Mouse (Mus musculus) intestine, embryonic 14.5 days (tissue): ENCODE data around the gene Kdelc2. TPM values are rescaled to one million over a fixed set of nuclear protein-coding genes. Genes with fewer than 3 reads are reported as not detected.
A peak's percentile ranks its signal among the peaks of the same experiment; 100 is the strongest.

Experiments
- ATAC-seq: fragments of 200-750 bp; cut with Nextera tagmentation; replicated peaks from 2 replicates; pipeline ENCODE4 v1.8.0; 2017; ENCODE audit warnings: low read depth, moderate number of reproducible peaks, moderate TSS enrichment, moderate library complexity; ENCODE audit not compliant: low FRiP score, low TSS enrichment
- DNase-seq: peaks from one replicate; pipeline ENCODE4 v3.0.0-alpha.2; 2018; ENCODE audit warnings: low spot score
- H3K27ac ChIP-seq: fragments of 300-500 bp; sonication (generic); 2 replicates; pipeline ENCODE4 v1.5.1; 2014; ENCODE audit warnings: low read depth, mild to moderate bottlenecking, control low read depth
- H3K27me3 ChIP-seq: fragments of 300-500 bp; sonication (generic); replicated peaks from 2 replicates; pipeline ENCODE4 v1.6.1; 2014; ENCODE audit warnings: low read length, control low read depth; ENCODE audit not compliant: control insufficient read depth, insufficient read depth
- H3K36me3 ChIP-seq: fragments of 300-500 bp; sonication (generic); 2 replicates; pipeline ENCODE4 v1.6.1; 2014; ENCODE audit warnings: low read length, control low read depth; ENCODE audit not compliant: control insufficient read depth, insufficient read depth
- H3K4me1 ChIP-seq: fragments of 300-500 bp; sonication (generic); replicated peaks from 2 replicates; pipeline ENCODE4 v1.6.1; 2014; ENCODE audit warnings: low read length, control low read depth, mixed read lengths; ENCODE audit not compliant: control insufficient read depth, insufficient read depth
- H3K4me2 ChIP-seq: fragments of 300-500 bp; sonication (generic); 2 replicates; pipeline ENCODE4 v1.6.1; 2014; ENCODE audit warnings: low read length
- H3K4me3 ChIP-seq: fragments of 300-500 bp; sonication (generic); 2 replicates; pipeline ENCODE4 v1.5.1; 2014; ENCODE audit warnings: low read depth, low read length, control low read depth, mixed read lengths
- H3K9ac ChIP-seq: fragments of 300-500 bp; sonication (generic); 2 replicates; pipeline ENCODE4 v1.6.1; 2014; ENCODE audit warnings: mild to moderate bottlenecking, low read length
- H3K9me3 ChIP-seq: fragments of 300-500 bp; sonication (generic); 2 replicates; pipeline ENCODE4 v1.6.1; 2016; ENCODE audit warnings: low read length, control low read depth; ENCODE audit not compliant: control insufficient read depth
- WGBS: fragments of 180-500 bp; shearing (Covaris S2); extraction: QIAGEN DNeasy Blood & Tissue Kit; methylation state at CpG from one replicate; pipeline ENCODE4 v1.1.7; 2014; 5-methylcytosine and 5-hydroxymethylcytosine counted together
- polyA plus RNA-seq: library from polyadenylated mRNA; unstranded; fragments of >200 nt; fragmentation: Nextera tagmentation; extraction: Ambion mirVana; gene quantifications from 2 replicates; pipeline ENCODE4 v1.2.1, GENCODE M21; 2014

The Kdelc2 gene
- polyA plus RNA-seq, 1 experiment from 2014 or later = 27.3 TPM

DNA sequence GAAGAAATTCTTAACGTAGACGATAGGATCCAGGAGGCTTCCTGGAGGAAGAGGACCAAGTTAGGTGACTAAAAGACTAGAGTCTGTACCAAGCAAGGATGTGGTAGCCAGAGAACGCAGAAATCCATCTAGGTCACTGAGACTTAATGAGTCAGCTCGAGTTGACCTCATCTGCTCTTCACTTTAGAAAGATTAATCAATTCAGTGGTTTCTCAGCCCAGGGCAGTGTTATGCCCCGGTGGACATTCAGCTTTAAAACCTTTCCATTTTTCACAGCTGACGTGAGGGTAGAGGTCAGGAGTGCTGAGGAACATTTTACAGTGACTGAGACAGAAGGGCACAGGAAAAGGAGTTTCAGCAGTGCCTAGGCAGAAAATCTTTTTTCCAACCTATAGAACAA is 37.4 kb upstream of the Kdelc2 start:
- no peak for DNase-seq
- WGBS = 49% methylated on average over 6 of the region's 6 CpGs
- Histone ChIP-seq H3K4me2 (no peak overlapping the region), H3K9ac (no peak overlapping the region), H3K27me3 (no peaks in the 10 kb centered on the region), H3K9me3 (peaks cover 8% of the 10 kb centered on the region; the same call in 1 of the 2 replicates), H3K4me3 (no peak overlapping the region), H3K36me3 (no peaks in the 10 kb centered on the region), H3K4me1 (no peaks in the 10 kb centered on the region), H3K27ac (no peak overlapping the region)
- no peak for ATAC-seq

DNA sequence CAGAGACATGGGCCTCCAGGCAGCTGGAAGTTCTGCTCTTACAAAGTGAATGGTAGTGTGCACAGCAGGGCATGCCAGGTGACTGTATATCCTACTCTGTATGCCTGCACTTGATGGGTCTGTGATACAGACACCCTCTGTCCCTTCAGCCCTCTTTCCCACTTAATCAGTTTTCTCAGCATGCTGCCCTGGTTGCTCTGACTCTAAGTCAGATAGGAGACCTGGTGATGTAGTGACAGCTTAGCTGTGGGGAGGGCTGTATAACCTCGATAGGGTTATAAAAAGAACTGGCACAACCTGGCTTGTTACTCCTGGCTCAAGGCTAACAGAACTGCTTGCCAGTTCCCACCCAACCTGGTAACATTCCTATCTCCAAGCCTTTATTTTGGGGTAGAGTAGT is 34.6 kb upstream of the Kdelc2 start:
- WGBS = 68% methylated on average over 1 of the region's 1 CpGs
- Histone ChIP-seq H3K9me3 (peaks cover 8% of the 10 kb centered on the region; the same call in 1 of the 2 replicates), H3K4me1 (no peaks in the 10 kb centered on the region), H3K9ac (no peak overlapping the region), H3K27me3 (no peaks in the 10 kb centered on the region), H3K36me3 (no peaks in the 10 kb centered on the region), H3K4me2 (no peak overlapping the region), H3K27ac (no peak overlapping the region), H3K4me3 (no peak overlapping the region)
- DNase-seq (peak; percentile 31), ATAC-seq (no peak)

DNA sequence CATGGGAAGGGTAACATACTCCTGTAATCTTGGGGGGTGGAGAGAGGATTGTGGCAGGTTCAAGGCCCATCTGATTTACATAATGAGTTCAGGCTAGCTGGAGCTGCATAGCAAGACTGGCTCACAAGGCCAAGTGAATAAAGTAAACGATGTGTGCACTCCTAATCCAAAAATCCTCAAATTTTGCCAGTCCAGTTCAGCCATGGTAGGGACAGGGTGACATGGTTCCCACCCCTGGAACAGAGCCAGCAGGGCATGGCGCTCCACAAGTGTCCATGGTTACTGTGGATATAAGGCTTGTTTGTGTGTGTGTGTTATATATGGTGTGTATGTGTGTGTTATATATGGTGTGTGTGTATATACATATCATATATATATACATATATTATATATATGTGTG is 33.5 kb upstream of the Kdelc2 start:
- no peak for ATAC-seq

DNA sequence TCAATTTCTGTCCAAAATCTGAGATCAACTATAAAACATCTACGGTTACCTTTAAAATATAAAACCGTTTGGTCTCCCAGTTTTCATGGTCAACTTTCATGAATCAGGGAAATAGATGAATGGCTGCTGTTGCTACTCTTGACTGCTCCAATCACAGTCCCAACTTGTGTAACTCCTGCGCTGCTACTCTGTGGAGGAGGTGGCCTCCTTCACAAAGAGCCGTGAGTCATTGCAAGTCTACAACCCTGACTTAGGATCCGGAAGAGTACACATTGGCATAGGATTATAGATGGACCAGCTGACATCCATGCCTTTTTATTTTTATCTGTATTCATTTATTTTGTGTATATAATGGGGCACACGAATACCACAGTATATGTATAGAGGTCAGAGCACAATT is 31.9 kb upstream of the Kdelc2 start:
- Histone ChIP-seq H3K4me2 (no peak overlapping the region), H3K4me3 (no peak overlapping the region), H3K27ac (no peak overlapping the region), H3K9ac (no peak overlapping the region), H3K36me3 (no peaks in the 10 kb centered on the region), H3K9me3 (peaks cover 8% of the 10 kb centered on the region; the same call in 1 of the 2 replicates), H3K27me3 (no peaks in the 10 kb centered on the region), H3K4me1 (no peaks in the 10 kb centered on the region; the same call in 1 of the 2 replicates)
- DNase-seq = no peak
- no peak for ATAC-seq
- WGBS = 86% methylated on average over 6 of the region's 6 CpGs

More for the DNA sequence above, 33.5 kb upstream of the Kdelc2 start:
- Histone ChIP-seq H3K9ac (no peak overlapping the region), H3K4me1 (no peaks in the 10 kb centered on the region), H3K27ac (no peak overlapping the region), H3K4me2 (no peak overlapping the region), H3K9me3 (peaks cover 8% of the 10 kb centered on the region; the same call in 1 of the 2 replicates), H3K27me3 (no peaks in the 10 kb centered on the region), H3K4me3 (no peak overlapping the region), H3K36me3 (no peaks in the 10 kb centered on the region)
- DNase-seq = no peak
- 86% methylated on average over 2 of the region's 2 CpGs for WGBS

DNA sequence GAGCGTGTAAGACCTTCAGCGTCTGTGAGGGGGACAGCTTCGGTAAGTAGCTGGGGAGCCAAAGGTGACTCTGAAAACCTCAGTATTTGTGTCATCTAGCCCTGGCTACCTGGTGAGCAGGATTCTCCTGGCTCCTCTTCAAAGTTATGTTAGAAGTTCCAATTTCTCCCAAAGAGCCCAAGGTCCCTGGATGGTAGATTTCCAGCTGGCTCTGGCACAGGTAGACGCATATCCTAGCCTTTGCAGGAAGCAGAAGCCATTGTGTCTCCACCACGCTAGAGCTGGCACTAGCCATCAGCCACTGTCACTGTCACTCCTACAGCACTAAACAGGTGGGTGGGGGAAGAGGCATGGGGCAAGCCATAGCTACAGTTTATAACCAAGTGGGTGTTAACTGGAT is 30.7 kb upstream of the Kdelc2 start:
- no peak for DNase-seq
- 89% methylated on average over 5 of the region's 5 CpGs for WGBS
- no peak overlapping the region for H3K9ac ChIP-seq

DNA sequence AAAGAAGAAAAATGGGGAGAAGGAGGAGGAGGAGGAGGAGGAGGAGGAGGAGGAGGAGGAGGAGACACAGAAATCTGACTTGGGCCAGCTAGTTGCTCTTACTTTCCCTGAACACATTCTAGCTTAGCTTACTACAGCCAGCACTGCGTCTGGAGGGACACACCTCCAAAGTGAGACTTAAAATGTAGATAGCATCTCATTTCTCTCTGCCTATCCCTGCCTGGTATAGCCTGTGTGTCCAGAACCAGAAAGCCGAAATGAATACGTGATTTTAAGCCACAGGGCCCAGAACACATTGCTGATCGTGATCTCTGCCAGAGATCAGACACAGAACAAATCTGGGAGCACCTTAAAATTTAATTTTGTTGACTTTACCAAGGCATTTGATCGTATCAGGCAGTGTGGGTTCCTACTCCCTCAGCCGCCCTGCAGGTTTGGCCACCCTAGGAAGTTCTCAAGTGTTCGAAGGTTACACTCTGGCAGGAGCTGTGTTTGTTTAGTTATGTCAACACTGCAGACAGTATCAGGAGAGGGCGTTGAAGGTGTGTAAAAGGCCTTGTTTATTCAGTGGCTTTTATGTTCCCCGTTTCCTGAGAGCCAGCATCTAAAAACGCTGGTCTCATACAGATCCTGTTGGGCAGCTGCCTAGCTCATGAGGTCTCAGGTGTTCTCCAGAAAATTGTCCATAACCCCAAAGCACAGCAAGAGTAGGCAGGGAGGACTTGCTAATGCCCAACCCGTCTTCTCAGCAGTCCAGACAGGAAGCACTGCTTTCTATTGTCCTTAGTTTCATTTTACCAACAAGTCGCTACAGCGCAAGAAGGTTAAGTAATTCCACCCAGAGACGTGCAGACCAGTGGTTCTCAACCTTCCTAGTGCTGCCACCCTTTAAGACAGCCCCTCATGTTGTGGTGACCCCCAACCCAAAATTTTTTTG is 27.3 kb upstream of the Kdelc2 start:
- WGBS = 35% methylated on average over 14 of the region's 14 CpGs
- Histone ChIP-seq H3K27ac (peak overlapping the region; percentile 62), H3K4me1 (no peaks in the 10 kb centered on the region; the same call in 1 of the 2 replicates), H3K27me3 (no peaks in the 10 kb centered on the region), H3K9me3 (no peaks in the 10 kb centered on the region), H3K36me3 (no peaks in the 10 kb centered on the region), H3K4me2 (0 out of 2 replicates have a peak overlapping the region, but pooled peaks have one; percentile 3), H3K4me3 (no peak overlapping the region), H3K9ac (no peak overlapping the region)
- peak; percentile 96 for ATAC-seq
- peak; percentile 71 for DNase-seq

More for the DNA sequence above, 30.7 kb upstream of the Kdelc2 start:
- Histone ChIP-seq H3K27ac (no peak overlapping the region), H3K9me3 (peaks cover 8% of the 10 kb centered on the region; the same call in 1 of the 2 replicates), H3K4me3 (no peak overlapping the region), H3K36me3 (no peaks in the 10 kb centered on the region), H3K4me2 (no peak overlapping the region), H3K4me1 (no peaks in the 10 kb centered on the region; the same call in 1 of the 2 replicates), H3K27me3 (no peaks in the 10 kb centered on the region)
- ATAC-seq = no peak

DNA sequence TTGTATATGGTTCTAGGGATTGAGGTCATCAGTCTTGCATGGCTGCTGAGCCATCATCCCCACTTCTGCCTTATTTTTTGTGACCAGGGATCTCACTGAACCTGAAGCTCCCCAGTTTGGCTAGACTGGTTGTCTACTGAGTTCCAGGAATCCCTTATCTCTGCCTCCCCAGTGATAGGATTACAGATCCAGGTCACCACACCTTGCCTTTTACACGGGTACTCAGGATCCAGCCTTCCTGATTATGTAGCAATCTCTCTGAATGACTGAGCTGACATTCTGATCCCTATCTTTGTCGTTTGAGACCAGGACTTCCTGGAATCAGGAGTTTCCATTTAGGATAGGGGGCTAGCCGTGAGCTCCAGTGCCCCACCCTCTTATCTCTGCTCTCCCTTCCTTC is 12.5 kb upstream of the Kdelc2 start:
- no peak for ATAC-seq
- H3K4me1 ChIP-seq = no peaks in the 10 kb centered on the region
- H3K27ac ChIP-seq = no peak overlapping the region
- peaks cover 6% of the 10 kb centered on the region; the same call in 1 of the 2 replicates for H3K36me3 ChIP-seq
- DNase-seq = no peak
- H3K9me3 ChIP-seq = no peaks in the 10 kb centered on the region
- H3K4me2 ChIP-seq = no peak overlapping the region
- H3K4me3 ChIP-seq = no peak overlapping the region
- H3K27me3 ChIP-seq = no peaks in the 10 kb centered on the region
- 45% methylated on average over 3 of the region's 3 CpGs for WGBS
- H3K9ac ChIP-seq = no peak overlapping the region

DNA sequence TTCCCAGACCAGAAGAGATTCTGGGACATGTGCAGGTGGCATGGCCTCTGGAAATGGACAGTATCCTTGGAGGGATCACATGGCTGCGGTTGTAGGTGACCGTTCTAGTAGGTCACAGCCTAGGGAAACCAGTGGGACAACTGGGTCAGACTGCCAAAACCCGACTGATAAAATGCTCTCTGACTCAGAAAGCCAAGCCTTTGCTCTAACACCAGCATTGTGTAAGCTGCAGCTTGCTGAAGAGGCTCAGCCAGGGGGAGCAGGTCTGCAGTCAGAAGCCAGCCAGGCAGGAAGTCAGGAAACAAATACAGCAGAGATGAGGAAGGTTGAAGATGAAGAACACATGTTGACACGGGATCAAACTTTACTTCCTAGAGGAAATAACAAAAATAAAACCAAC is 7.9 kb upstream of the Kdelc2 start:
- no peaks in the 10 kb centered on the region for H3K27me3 ChIP-seq
- WGBS = 68% methylated on average over 4 of the region's 4 CpGs
- no peak overlapping the region for H3K27ac ChIP-seq
- H3K9ac ChIP-seq = no peak overlapping the region
- no peak overlapping the region for H3K4me3 ChIP-seq
- peaks cover 4% of the 10 kb centered on the region; the same call in 1 of the 2 replicates for H3K4me1 ChIP-seq
- no peak overlapping the region for H3K4me2 ChIP-seq
- ATAC-seq = no peak
- H3K9me3 ChIP-seq = no peaks in the 10 kb centered on the region
- DNase-seq = no peak
- H3K36me3 ChIP-seq = peaks cover 6% of the 10 kb centered on the region; the same call in 1 of the 2 replicates
